Mouse (Mus musculus): ENCODE data around the gene Smurf2. TPM values are rescaled to one million over a fixed set of nuclear protein-coding genes. Genes with fewer than 3 reads are reported as not detected.

Smurf2 gene
- total RNA-seq, 4 experiments from 2014 or later: 27.3 to 39.8 (median 36.8) TPM

DNA sequence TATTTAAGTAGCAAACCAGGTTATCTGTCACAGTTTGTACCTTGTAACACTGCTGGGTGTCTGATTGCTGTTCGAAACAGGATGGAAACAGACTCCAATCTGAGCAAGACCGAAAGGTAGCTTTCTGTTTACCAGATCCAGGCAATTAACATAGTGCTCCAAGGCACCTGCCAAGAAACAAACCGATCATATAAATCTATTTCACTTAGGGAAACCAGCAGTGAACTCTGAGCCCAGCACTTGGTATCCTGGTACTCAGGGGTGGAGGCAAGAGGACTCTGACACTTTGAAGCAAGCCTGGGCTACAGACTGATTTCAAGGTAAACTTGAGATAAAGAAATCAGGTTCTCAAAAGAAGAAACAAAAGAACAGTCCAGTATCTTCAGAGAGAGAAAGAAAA lies 143.1 kb downstream of the Smurf2 start:
- DNase-seq: no peak

DNA sequence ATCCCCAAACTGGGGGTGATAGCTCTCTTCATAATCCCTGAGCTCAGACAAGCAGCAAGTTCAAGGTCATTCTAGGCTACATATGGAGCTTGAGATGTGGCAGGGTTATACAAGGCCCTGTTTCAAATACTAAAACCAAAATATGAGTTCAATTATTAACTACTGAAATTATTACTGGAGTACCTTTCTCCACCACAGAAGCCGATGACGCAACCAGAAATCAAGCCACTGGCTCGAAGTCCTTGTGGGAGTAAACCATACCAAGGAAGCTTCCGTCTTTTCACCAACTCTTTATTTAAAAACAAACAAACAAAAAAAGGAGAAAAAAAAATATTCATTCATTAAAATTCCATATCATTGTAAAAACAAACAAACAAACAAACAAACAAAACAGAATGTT lies 143.6 kb downstream of the Smurf2 start:
- no peak for DNase-seq

DNA sequence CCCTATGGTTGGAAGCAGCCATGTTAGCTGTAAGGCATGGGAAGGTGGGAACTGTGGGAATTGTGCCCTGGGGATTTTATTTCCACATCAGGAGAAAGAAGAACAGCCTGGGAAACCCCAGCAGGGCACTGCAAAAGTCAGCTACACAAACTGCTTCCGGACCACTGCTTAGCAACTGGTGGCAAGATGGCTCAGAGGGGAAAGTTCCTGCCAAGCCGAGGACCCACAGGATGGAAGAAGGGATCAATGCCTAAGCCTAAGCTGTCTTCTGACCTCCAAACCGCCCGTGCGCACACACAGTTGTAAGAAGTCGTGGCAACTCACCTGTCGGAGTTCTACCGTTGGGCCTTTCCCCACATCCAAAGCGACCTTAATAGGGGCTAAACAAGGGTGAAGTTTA lies 147.5 kb downstream of the Smurf2 start:
- no peak for DNase-seq

DNA sequence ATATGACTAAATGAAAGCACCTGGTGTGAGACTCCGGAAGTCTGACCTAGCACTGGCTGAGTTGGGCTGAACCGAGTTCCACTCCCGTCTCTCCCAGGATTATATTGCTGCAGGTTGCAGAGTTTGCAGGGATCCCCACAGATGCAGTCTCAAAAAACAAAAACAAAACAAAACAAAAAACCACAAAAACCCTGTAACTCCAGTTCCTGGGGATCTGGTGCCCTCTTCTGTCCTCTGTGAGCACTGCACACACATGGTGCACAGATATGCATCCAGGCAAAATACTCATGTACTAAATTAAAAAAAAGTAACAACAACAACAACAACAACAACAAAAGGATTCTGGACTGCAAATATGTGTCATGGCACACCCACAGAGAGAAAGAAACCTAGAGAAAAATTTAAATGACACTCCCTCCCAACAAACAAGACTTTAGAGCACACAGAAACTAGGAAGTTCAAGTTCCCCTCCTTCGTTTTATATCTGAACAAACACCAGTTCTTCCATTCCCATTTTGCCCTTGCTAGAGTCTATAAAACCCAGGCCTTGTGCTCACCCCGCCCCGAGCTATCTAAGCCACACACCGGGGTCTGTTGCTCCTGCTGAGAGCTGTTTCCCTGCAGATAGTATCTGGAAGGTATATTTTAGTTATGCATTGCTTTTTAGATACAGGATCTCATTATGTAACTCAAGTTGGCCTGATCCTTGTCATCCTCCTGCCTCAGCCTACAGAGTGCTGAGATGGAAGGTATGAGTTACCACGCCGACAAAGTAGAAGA lies 150.1 kb downstream of the Smurf2 start:
- no peak for DNase-seq

Small RNAs within 50 kb of the gene (microRNA-seq; reads per million reads assigned to microRNA genes)
- 0 reads per million in 2 experiments for gene Gm25994
- 1.2 to 1.6 reads per million in 2 experiments for gene Gm27322
- gene Mir3064: 8.2 to 10.6 reads per million in 2 experiments

Other genes starting within 250 kb of the Smurf2 start
- gene Pecam1, start 170.1 kb downstream of the Smurf2 start, total RNA-seq (2022): 10 to 100 TPM; 59.0 to 91.0 (median 69.9) TPM
- gene Milr1, start 169.5 kb downstream of the Smurf2 start, total RNA-seq (2022): 1 to 10 TPM; 1.6 to 4.6 (median 2.2) TPM
- gene Polg2, start 141.2 kb downstream of the Smurf2 start, total RNA-seq (2022): 10 to 100 TPM in 1 of 4 experiments, 1 to 10 TPM in 3; 5.5 to 14.4 (median 7.9) TPM
- 1,000 to 10,000 TPM in 1 of 4 experiments, 100 to 1,000 TPM in 3; 854 to 1,069 (median 919) TPM for gene Ddx5, start 131.5 kb downstream of the Smurf2 start, total RNA-seq (2022)
- 10 to 100 TPM in 2 of 4 experiments, 1 to 10 TPM in 2; 8.5 to 14.8 (median 11.4) TPM for gene Cep95, start 131.5 kb downstream of the Smurf2 start, total RNA-seq (2022)
- gene Kpna2, start 78.8 kb upstream of the Smurf2 start, total RNA-seq (2022): 10 to 100 TPM; 20.7 to 37.7 (median 28.8) TPM
- 1 to 10 TPM; 2.2 to 3.7 (median 3.0) TPM for gene 1810010H24Rik, start 105.0 kb upstream of the Smurf2 start, total RNA-seq (2022)
- gene Bptf, start 211.4 kb upstream of the Smurf2 start, total RNA-seq (2022): 10 to 100 TPM; 40.0 to 68.4 (median 51.1) TPM

Data from adrenal gland, adult 8-10 months (tissue).